Mouse (Mus musculus) c-Kit-positive CD71-negative TER-119-negative erythroid progenitor cells, embryonic 14.5 days (primary cell): ENCODE data around the gene Clasp1.

Experiments
- DNase-seq: peaks from one replicate; pipeline ENCODE4 v3.0.0-alpha.2; 2013; ENCODE audit warnings: low read depth

The Clasp1 gene

DNA sequence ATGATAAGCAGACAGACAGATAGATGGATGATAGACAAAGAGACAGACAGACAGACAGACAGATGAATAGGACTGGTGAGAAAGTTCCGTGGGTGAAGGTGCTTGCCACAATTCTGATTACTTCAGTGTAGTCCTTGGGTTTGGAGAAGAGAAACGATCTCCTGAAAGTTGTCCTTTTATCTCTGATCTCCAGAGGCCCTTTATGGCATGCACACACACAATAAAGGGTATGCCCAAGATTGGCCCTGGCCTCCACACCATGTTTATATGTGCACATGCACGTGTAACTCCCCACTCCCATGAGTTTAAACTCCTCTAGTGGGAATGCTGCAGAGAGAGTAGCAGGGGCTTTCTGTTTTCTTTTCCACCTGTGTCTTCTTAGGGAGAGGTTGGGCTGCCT is 14.6 kb downstream of the Clasp1 start:
- DNase-seq: no peak

GRCm38 (mm10) chr1:118407586-118408250 is 18.9 kb downstream of the Clasp1 start:
- no peak for DNase-seq

- DNase-seq: no peak
These were observed 20.4 kb downstream of the Clasp1 start for GRCm38 (mm10) chr1:118409249-118409648.

- no peak for DNase-seq
These were observed 22.0 kb downstream of the Clasp1 start for GRCm38 (mm10) chr1:118410824-118411223.

- no peak for DNase-seq
These were observed 24.3 kb downstream of the Clasp1 start for GRCm38 (mm10) chr1:118413169-118413568.

DNA sequence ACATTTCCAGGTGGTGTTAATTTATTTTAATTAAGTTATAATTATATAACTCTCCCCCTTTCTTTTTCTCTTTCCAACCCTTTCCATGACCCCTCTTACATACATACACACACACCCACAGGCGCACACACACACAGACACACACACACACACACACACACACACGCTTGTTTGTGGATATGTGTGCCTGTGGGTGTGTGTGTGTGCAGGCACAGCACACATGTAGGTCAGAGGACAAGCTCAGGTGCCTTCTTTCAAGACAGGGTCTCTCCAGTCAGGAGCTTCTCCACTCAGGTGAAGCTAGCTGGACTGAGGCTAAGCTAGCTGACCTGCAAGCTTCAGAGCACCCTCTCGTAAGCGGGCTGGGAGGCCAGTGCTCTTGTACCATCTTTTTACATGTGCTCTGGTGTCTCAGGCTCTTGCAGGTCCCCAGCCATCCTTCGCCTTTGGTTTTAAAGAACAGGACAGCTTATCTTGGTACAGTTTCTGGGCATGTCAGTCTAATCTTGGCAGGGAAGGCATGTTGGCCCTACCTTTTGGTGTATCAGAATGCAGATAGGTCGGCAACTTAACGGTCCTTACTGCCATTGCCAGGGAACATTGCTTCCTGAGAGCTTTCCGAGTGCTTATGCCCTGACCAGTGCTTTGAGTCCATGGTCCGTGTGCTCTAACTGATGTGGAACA is 28.3 kb downstream of the Clasp1 start:
- DNase-seq: no peak

DNA sequence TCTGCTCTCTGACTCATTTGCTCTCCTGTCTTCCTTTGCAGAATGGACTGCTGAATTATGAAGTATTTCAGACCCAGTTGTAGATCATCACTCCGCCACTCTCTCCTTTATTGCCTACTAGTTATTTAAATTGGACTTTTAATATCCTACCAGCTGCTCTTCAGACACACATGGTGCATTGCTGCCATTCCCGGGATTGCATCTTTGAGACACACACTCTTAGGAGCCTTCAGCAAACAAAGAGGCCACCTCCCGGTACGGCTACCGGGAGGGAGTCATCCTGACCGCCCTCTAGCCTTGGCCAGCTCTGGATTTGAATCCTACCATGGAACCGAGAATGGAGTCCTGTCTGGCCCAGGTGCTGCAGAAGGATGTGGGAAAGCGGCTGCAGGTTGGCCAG is 30.5 kb downstream of the Clasp1 start:
- no peak for DNase-seq

- no peak for DNase-seq
These were observed 32.3 kb downstream of the Clasp1 start for GRCm38 (mm10) chr1:118421149-118421548.

DNA sequence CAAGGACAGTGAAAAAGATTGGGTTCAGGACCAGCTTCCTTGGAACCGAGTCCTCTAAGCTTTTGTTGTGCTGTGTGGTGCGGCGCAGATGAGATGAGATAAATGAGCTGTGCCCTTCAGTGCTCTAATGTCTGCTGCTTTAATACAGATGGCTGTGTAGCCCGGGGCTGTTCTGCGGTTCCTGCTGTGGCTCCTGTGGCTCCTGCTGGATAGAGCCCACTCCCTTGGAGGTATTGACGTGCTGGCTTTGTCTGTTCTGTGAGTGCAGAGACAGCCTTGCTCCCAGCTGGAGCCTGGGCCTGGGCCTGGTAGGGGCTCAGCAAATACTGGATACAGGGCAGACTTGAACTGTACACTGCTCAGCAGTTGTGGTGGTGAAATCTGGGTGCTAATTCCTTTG is 34.0 kb downstream of the Clasp1 start:
- DNase-seq: no peak

- DNase-seq: no peak
These were observed 37.1 kb downstream of the Clasp1 start for GRCm38 (mm10) chr1:118425982-118426381.

- DNase-seq: no peak
These were observed 39.7 kb downstream of the Clasp1 start for GRCm38 (mm10) chr1:118428354-118429084.

- DNase-seq: no peak
These were observed 42.7 kb downstream of the Clasp1 start for GRCm38 (mm10) chr1:118431548-118431947.

GRCm38 (mm10) chr1:118435001-118435473 is 46.2 kb downstream of the Clasp1 start:
- DNase-seq: no peak

DNA sequence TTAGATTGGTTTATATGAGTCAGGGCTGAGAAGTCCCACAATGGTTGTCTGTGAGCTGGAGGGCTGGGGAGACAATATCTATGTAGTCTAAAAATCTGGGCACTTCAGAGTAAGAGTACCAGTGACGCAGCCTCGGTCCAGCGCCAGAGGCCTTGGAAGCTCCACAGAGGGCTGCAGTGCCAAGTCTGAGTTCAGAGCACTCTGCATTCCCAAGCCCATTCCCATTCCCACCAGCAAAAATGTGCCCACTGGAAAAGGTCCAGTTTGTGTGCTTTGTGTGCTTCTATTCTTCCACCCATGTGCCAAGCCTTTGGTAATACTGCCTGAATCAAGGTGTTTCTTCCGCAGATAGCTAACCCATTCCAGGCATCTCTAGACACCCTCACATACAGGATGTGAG is 49.0 kb downstream of the Clasp1 start:
- DNase-seq: no peak

GRCm38 (mm10) chr1:118438332-118438731 is 49.5 kb downstream of the Clasp1 start:
- no peak for DNase-seq

DNA sequence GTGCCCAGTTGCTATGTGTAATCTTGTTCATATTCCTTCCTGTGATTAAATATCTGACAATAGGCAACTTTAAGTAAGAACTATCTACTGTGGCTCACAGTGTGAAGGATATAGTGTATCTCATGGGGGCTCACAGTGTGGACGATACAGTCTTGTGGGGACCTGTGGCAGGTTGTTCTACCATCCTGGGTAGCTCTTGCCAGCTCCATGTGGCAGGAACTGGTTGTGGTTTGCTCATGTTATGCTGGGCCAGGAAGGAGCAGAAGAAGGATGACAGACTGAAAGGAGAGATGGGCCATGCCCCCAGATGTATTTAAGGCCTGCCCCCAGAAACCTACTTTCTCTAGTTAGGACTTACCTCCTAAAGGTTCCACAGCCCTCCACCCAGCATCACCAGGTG is 51.7 kb downstream of the Clasp1 start:
- no peak for DNase-seq

- DNase-seq: no peak
These were observed 55.6 kb downstream of the Clasp1 start for GRCm38 (mm10) chr1:118444420-118444819.

DNA sequence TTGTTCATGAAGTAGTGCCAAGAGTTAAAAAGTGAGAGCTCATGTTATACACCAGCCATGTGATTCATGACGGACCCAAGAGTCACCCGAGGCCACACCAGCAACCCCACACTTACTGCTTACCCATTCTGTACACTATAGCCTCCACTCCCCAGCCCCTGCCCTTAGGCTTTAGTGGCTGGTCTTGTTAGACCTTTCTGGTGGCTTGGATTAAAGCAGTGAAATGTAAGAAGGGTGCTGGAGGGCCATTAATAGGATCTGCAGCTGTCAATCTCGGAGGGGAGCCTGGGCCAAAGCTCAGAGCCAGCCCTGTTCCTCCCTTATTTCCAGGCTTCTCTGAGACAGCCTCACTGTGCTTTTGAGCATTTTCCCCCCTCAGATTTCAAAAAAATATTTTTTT is 56.1 kb downstream of the Clasp1 start:
- DNase-seq: no peak

GRCm38 (mm10) chr1:118445441-118445840 is 56.6 kb downstream of the Clasp1 start:
- DNase-seq: no peak

GRCm38 (mm10) chr1:118446006-118446405 is 57.1 kb downstream of the Clasp1 start:
- no peak for DNase-seq

DNA sequence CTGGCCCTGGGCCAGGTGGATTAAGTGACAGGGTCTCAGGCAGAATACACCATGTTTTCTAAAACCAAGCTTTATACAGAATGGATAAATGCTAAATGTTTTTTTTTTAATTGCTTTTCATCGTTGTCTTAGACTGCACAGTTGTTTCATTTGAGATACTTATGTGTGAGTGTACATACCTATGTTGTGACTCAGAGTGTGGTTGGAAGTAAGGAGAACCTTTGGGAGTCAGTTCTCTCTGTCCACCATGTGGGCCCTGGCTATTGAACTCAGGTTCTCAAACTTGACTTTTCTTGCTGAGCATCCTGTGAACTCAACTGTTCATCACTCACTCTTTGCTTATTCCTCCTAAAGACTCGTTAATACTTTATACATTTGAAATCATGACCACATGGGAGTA is 58.3 kb downstream of the Clasp1 start:
- DNase-seq: no peak

DNA sequence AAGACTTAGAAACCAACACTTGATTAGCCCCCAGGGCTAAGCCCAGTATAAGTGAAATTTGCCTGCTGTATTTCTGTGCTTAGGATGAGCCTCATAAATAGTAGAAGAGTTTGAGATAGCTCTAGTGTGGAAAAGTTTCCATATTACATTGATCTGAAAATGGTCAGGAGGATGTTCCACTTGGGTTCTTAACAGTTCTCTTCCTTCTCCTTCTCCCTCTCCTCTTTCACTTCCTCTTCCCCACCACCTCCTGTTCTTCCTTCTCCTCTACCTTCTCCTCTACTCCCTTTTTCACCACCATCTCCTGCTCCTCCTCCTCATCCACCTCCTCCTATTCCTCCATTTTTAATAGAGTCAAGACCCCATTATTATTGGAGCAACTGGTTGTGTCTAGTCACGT is 59.4 kb downstream of the Clasp1 start:
- no peak for DNase-seq

GRCm38 (mm10) chr1:118450891-118451450 is 62.1 kb downstream of the Clasp1 start:
- DNase-seq: no peak
